Mouse (Mus musculus) lung, embryonic 14.5 days (tissue): ENCODE measurements around the gene Med13l. TPM values are rescaled to one million over a fixed set of nuclear protein-coding genes. Genes with fewer than 3 reads are reported as not detected.

Experiments
- ATAC-seq: fragments of 200-750 bp; cut with Nextera tagmentation; 2 replicates; pipeline ENCODE4 v1.8.0; 2017; ENCODE audit warnings: mild to moderate bottlenecking, moderate TSS enrichment, moderate library complexity; ENCODE audit not compliant: insufficient read depth
- DNase-seq: peaks from one replicate; pipeline ENCODE4 v3.0.0-alpha.2; 2015
- H3K27ac ChIP-seq: fragments of 300-500 bp; sonication (generic); 2 replicates; pipeline ENCODE4 v1.5.1; 2014; ENCODE audit warnings: low read depth, mild to moderate bottlenecking, moderate library complexity
- H3K27me3 ChIP-seq: fragments of 300-500 bp; sonication (generic); 2 replicates; pipeline ENCODE4 v1.6.1; 2014; ENCODE audit warnings: low read length, control low read depth; ENCODE audit not compliant: insufficient read depth
- H3K36me3 ChIP-seq: fragments of 300-500 bp; sonication (generic); 2 replicates; pipeline ENCODE4 v1.6.1; 2014; ENCODE audit warnings: control low read depth; ENCODE audit not compliant: insufficient read depth
- H3K4me1 ChIP-seq: fragments of 300-500 bp; sonication (generic); 2 replicates; pipeline ENCODE4 v1.6.1; 2014; ENCODE audit warnings: antibody characterized with exemption, control low read depth; ENCODE audit not compliant: insufficient read depth
- H3K4me2 ChIP-seq: fragments of 300-500 bp; sonication (generic); 2 replicates; pipeline ENCODE4 v1.6.1; 2014; ENCODE audit warnings: mild to moderate bottlenecking
- H3K4me3 ChIP-seq: fragments of 300-500 bp; sonication (generic); 2 replicates; pipeline ENCODE4 v1.5.1; 2014; ENCODE audit warnings: low read depth, low read length
- H3K9ac ChIP-seq: fragments of 300-500 bp; sonication (generic); 2 replicates; pipeline ENCODE4 v1.6.1; 2014
- H3K9me3 ChIP-seq: fragments of 300-500 bp; sonication (generic); 2 replicates; pipeline ENCODE4 v1.6.1; 2016; ENCODE audit warnings: low read depth, low read length, control low read depth
- CTCF ChIP-seq: IDR thresholded peaks from 2 replicates; pipeline ENCODE4 v1.5.1; 2016; ENCODE audit warnings: antibody characterized with exemption, low read depth
- WGBS: fragments of 180-500 bp; shearing (Covaris S2); extraction: QIAGEN DNeasy Blood & Tissue Kit; methylation state at CpG from one replicate; pipeline ENCODE4 v1.1.7; 2014; 5-methylcytosine and 5-hydroxymethylcytosine counted together
- polyA plus RNA-seq: library from polyadenylated mRNA; unstranded; fragments of >200 nt; fragmentation: Nextera tagmentation; extraction: Ambion mirVana; gene quantifications from 2 replicates; pipeline ENCODE4 v1.2.1, GENCODE M21; 2014

Gene Med13l
- polyA plus RNA-seq, 1 experiment from 2014 or later = 14.1 TPM

- Histone ChIP-seq H3K9ac (no peak overlapping the region), H3K36me3 (no peaks in the 10 kb centered on the region), H3K4me3 (no peak overlapping the region), H3K4me2 (no peak overlapping the region), H3K9me3 (no peaks in the 10 kb centered on the region), H3K27me3 (no peaks in the 10 kb centered on the region), H3K4me1 (peaks cover 5% of the 10 kb centered on the region; the same call in 1 of the 2 replicates), H3K27ac (no peak overlapping the region)
- ATAC-seq (no peak), DNase-seq (no peak)
- TF ChIP-seq CTCF = no peak
- WGBS = 72% methylated on average over 7 of the region's 7 CpGs
Measured at GRCm38 (mm10) chr5:118567395-118567794, 6.9 kb downstream of the Med13l start.

- no peak overlapping the region for H3K4me2 ChIP-seq
- 0 out of 2 replicates have a peak, but pooled peaks cover 5% of the 10 kb centered on the region for H3K4me1 ChIP-seq
- no peaks in the 10 kb centered on the region for H3K36me3 ChIP-seq
- H3K27me3 ChIP-seq = no peaks in the 10 kb centered on the region
- no peak for DNase-seq
- TF ChIP-seq CTCF = no peak
- no peak overlapping the region for H3K9ac ChIP-seq
- ATAC-seq = no peak
- H3K4me3 ChIP-seq = no peak overlapping the region
- H3K9me3 ChIP-seq = no peaks in the 10 kb centered on the region
- H3K27ac ChIP-seq = no peak overlapping the region
- 55% methylated on average over 3 of the region's 3 CpGs for WGBS
Measured at GRCm38 (mm10) chr5:118569017-118569416, 8.5 kb downstream of the Med13l start.

- Histone ChIP-seq H3K27me3 (no peaks in the 10 kb centered on the region), H3K4me2 (no peak overlapping the region), H3K27ac (no peak overlapping the region), H3K36me3 (no peaks in the 10 kb centered on the region), H3K4me1 (0 out of 2 replicates have a peak, but pooled peaks cover 5% of the 10 kb centered on the region), H3K9me3 (no peaks in the 10 kb centered on the region), H3K9ac (no peak overlapping the region), H3K4me3 (no peak overlapping the region)
- WGBS = 58% methylated on average over 20 of the region's 20 CpGs
- ATAC-seq = no peak
- no peak for DNase-seq
- TF ChIP-seq CTCF = no peak
Measured at GRCm38 (mm10) chr5:118569606-118570580, 9.4 kb downstream of the Med13l start.

GRCm38 (mm10) chr5:118571504-118571903, 11.0 kb downstream of the Med13l start:
- Histone ChIP-seq H3K4me1 (no peaks in the 10 kb centered on the region), H3K4me3 (no peak overlapping the region), H3K27me3 (no peaks in the 10 kb centered on the region), H3K36me3 (no peaks in the 10 kb centered on the region), H3K27ac (no peak overlapping the region), H3K4me2 (no peak overlapping the region), H3K9ac (no peak overlapping the region), H3K9me3 (no peaks in the 10 kb centered on the region)
- 77% methylated on average over 4 of the region's 4 CpGs for WGBS
- no peak for ATAC-seq
- no peak for DNase-seq
- no peak for TF ChIP-seq CTCF

GRCm38 (mm10) chr5:118574236-118574635, 13.8 kb downstream of the Med13l start:
- Histone ChIP-seq H3K36me3 (no peaks in the 10 kb centered on the region), H3K27ac (no peak overlapping the region), H3K4me2 (no peak overlapping the region), H3K4me1 (no peaks in the 10 kb centered on the region), H3K9ac (no peak overlapping the region), H3K4me3 (no peak overlapping the region), H3K9me3 (no peaks in the 10 kb centered on the region), H3K27me3 (no peaks in the 10 kb centered on the region)
- no peak for TF ChIP-seq CTCF
- DNase-seq (no peak), ATAC-seq (no peak)
- WGBS = 44% methylated on average over 3 of the region's 3 CpGs

- H3K4me3 ChIP-seq = no peak overlapping the region
- no peaks in the 10 kb centered on the region for H3K4me1 ChIP-seq
- DNase-seq (no peak), ATAC-seq (no peak)
- H3K4me2 ChIP-seq = no peak overlapping the region
- no peaks in the 10 kb centered on the region for H3K27me3 ChIP-seq
- H3K27ac ChIP-seq = no peak overlapping the region
- H3K9me3 ChIP-seq = no peaks in the 10 kb centered on the region
- peak; percentile 9; the same call in 1 of the 2 replicates for TF ChIP-seq CTCF
- no peaks in the 10 kb centered on the region for H3K36me3 ChIP-seq
- WGBS = 64% methylated on average over 7 of the region's 7 CpGs
- H3K9ac ChIP-seq = no peak overlapping the region
Measured at GRCm38 (mm10) chr5:118574997-118575396, 14.5 kb downstream of the Med13l start.

- DNase-seq (no peak), ATAC-seq (no peak)
- no peak overlapping the region for H3K4me3 ChIP-seq
- no peak overlapping the region for H3K27ac ChIP-seq
- H3K36me3 ChIP-seq = no peaks in the 10 kb centered on the region
- 76% methylated on average over 6 of the region's 6 CpGs for WGBS
- no peak for TF ChIP-seq CTCF
- H3K9me3 ChIP-seq = no peaks in the 10 kb centered on the region
- no peaks in the 10 kb centered on the region for H3K27me3 ChIP-seq
- H3K4me2 ChIP-seq = no peak overlapping the region
- no peak overlapping the region for H3K9ac ChIP-seq
- no peaks in the 10 kb centered on the region for H3K4me1 ChIP-seq
Measured at GRCm38 (mm10) chr5:118575909-118576308, 15.4 kb downstream of the Med13l start.
